Mouse (Mus musculus) heart, postnatal 0 days (tissue): ENCODE data around the gene Pptc7. TPM values are rescaled to one million over a fixed set of nuclear protein-coding genes. Genes with fewer than 3 reads are reported as not detected.

Experiments
- ATAC-seq: fragments of 200-750 bp; cut with Nextera tagmentation; 2 replicates; pipeline ENCODE4 v1.8.0; 2017; ENCODE audit warnings: low read depth, moderate number of reproducible peaks, moderate library complexity; ENCODE audit not compliant: insufficient read depth
- DNase-seq: peaks from one replicate; pipeline ENCODE4 v3.0.0-alpha.2; 2016; ENCODE audit warnings: low spot score
- H3K27ac ChIP-seq: fragments of 300-500 bp; sonication (generic); 2 replicates; pipeline ENCODE4 v1.5.1; 2014; ENCODE audit warnings: low read depth, mild to moderate bottlenecking
- H3K27me3 ChIP-seq: fragments of 300-500 bp; sonication (generic); 2 replicates; pipeline ENCODE4 v1.6.1; 2014; ENCODE audit warnings: low read length, mixed read lengths; ENCODE audit not compliant: control insufficient read depth, insufficient read depth
- H3K36me3 ChIP-seq: fragments of 300-500 bp; sonication (generic); replicated peaks from 2 replicates; pipeline ENCODE4 v1.6.1; 2014; ENCODE audit warnings: low read length, mixed read lengths; ENCODE audit not compliant: control insufficient read depth, insufficient read depth
- H3K4me1 ChIP-seq: fragments of 300-500 bp; sonication (generic); 2 replicates; pipeline ENCODE4 v1.6.1; 2014; ENCODE audit warnings: antibody characterized with exemption; ENCODE audit not compliant: control insufficient read depth, insufficient read depth
- H3K4me2 ChIP-seq: fragments of 300-500 bp; sonication (generic); 2 replicates; pipeline ENCODE4 v1.6.1; 2014; ENCODE audit warnings: low read depth, mild to moderate bottlenecking, low read length, moderate library complexity
- H3K4me3 ChIP-seq: fragments of 300-500 bp; sonication (generic); 2 replicates; pipeline ENCODE4 v1.5.1; 2014; ENCODE audit warnings: low read depth, low read length
- H3K9ac ChIP-seq: fragments of 300-500 bp; sonication (generic); replicated peaks from 2 replicates; pipeline ENCODE4 v1.6.1; 2014; ENCODE audit warnings: low read depth, low read length, mixed read lengths
- H3K9me3 ChIP-seq: fragments of 300-500 bp; sonication (generic); replicated peaks from 2 replicates; pipeline ENCODE4 v1.6.1; 2016; ENCODE audit warnings: low read length; ENCODE audit not compliant: control insufficient read depth
- CTCF ChIP-seq: IDR thresholded peaks from 2 replicates; pipeline ENCODE4 v1.5.1; 2016; ENCODE audit warnings: antibody characterized with exemption, control low read depth, low read depth
- EP300 ChIP-seq: IDR thresholded peaks from 2 replicates; pipeline ENCODE4 v1.6.1; 2016; ENCODE audit warnings: antibody characterized with exemption, low read depth
- WGBS: fragments of 180-500 bp; shearing (Covaris S2); extraction: QIAGEN DNeasy Blood & Tissue Kit; methylation state at CpG from one replicate; pipeline ENCODE4 v1.1.7; 2014; 5-methylcytosine and 5-hydroxymethylcytosine counted together
- polyA plus RNA-seq: library from polyadenylated mRNA; unstranded; fragments of >200 nt; fragmentation: Nextera tagmentation; extraction: Ambion mirVana; gene quantifications from 2 replicates; pipeline ENCODE4 v1.2.1, GENCODE M21; 2015
- total RNA-seq: library from RNA; depleted of rRNA; stranded (reverse); fragments of >200 nt; gene quantifications from 2 replicates; pipeline ENCODE4 v1.2.3, GENCODE M21; 2014; ENCODE audit warnings: low replicate concordance

Gene Pptc7
- total and polyA plus RNA-seq, 2 experiments from 2014 or later, result 20.5 to 33.9 TPM

- H3K27me3 ChIP-seq, result no peaks in the 10 kb centered on the region
- no peak overlapping the region for H3K27ac ChIP-seq
- H3K9ac ChIP-seq, result no peak overlapping the region
- no peak for TF ChIP-seq CTCF
- no peak for TF ChIP-seq EP300
- no peak overlapping the region for H3K4me3 ChIP-seq
- peak; percentile 55 for DNase-seq
- H3K9me3 ChIP-seq, result no peaks in the 10 kb centered on the region
- H3K4me2 ChIP-seq, result no peak overlapping the region
- WGBS, result 50% methylated on average over 11 of the region's 11 CpGs
- H3K4me1 ChIP-seq, result no peaks in the 10 kb centered on the region
- peak; percentile 78 for ATAC-seq
- H3K36me3 ChIP-seq, result peaks cover 28% of the 10 kb centered on the region; the same call in 1 of the 2 replicates
These were observed 36.6 kb upstream of the Pptc7 start for GRCm38 (mm10) chr5:122247529-122247928.

DNA sequence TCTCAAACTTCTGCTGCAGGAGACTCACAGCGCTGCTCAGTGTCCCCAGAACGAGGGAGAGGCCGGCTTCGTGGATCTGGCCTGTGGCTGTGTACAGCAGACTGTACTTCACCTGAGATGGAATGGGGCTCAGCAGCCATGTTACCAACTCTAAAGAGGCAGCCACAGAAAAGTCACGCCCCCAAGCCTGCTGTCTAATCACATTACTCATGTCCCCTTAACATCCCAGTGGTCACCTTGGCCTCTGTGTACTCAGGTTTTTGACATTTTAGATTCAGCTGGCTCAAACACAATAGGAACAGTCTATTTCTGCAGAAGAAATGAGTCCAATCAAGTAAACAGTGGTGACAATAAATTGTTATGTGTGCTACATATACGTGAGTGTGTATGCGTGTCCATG, 36.2 kb upstream of the Pptc7 start:
- no peaks in the 10 kb centered on the region for H3K9me3 ChIP-seq
- H3K4me1 ChIP-seq, result no peaks in the 10 kb centered on the region
- no peaks in the 10 kb centered on the region for H3K27me3 ChIP-seq
- no peak overlapping the region for H3K27ac ChIP-seq
- TF ChIP-seq CTCF (no peak), EP300 (no peak)
- H3K9ac ChIP-seq, result no peak overlapping the region
- no peak overlapping the region for H3K4me3 ChIP-seq
- ATAC-seq (peak; percentile 25; the same call in 1 of the 2 replicates), DNase-seq (no peak)
- H3K36me3 ChIP-seq, result peaks cover 28% of the 10 kb centered on the region; the same call in 1 of the 2 replicates
- 85% methylated on average over 7 of the region's 7 CpGs for WGBS
- H3K4me2 ChIP-seq, result no peak overlapping the region

DNA sequence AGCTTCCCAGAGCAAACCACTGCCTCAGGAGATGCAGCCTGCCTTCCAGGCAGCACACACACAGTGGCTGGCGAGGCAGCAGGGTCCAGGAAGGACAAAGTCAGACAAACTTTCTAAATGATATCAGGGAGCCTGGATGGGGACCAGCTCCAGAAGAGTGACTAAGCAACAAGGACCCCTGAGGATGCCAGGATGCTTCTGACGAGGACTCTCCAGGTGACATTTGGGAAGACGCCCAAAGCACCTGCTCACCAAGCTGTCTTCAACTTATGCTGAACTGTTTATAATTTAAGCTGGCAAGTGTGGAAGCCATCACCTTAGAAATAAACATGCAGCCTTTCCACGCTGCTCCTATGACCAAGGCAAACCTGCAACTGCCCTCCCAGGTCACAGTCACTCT, 34.9 kb upstream of the Pptc7 start:
- WGBS, result 85% methylated on average over 4 of the region's 4 CpGs
- Histone ChIP-seq H3K4me3 (no peak overlapping the region), H3K9me3 (no peaks in the 10 kb centered on the region), H3K9ac (no peak overlapping the region), H3K36me3 (peaks cover 31% of the 10 kb centered on the region), H3K27ac (no peak overlapping the region), H3K4me1 (no peaks in the 10 kb centered on the region), H3K27me3 (no peaks in the 10 kb centered on the region), H3K4me2 (no peak overlapping the region)
- DNase-seq, result no peak
- no peak for ATAC-seq
- TF ChIP-seq EP300 (no peak), CTCF (no peak)

- Histone ChIP-seq H3K9me3 (no peaks in the 10 kb centered on the region), H3K4me2 (no peak overlapping the region), H3K4me3 (no peak overlapping the region), H3K9ac (no peak overlapping the region), H3K27me3 (no peaks in the 10 kb centered on the region), H3K27ac (no peak overlapping the region), H3K36me3 (peaks cover 42% of the 10 kb centered on the region), H3K4me1 (no peaks in the 10 kb centered on the region)
- TF ChIP-seq CTCF (no peak), EP300 (no peak)
- no peak for DNase-seq
- ATAC-seq, result no peak
- 94% methylated on average over 17 of the region's 17 CpGs for WGBS
These were observed 32.1 kb upstream of the Pptc7 start for GRCm38 (mm10) chr5:122251895-122252606.

GRCm38 (mm10) chr5:122258027-122258741, 26.0 kb upstream of the Pptc7 start:
- H3K27me3 ChIP-seq, result no peaks in the 10 kb centered on the region

More at GRCm38 (mm10) chr5:122258027-122258741, 26.0 kb upstream of the Pptc7 start:
- no peak for ATAC-seq
- no peak for TF ChIP-seq CTCF
- TF ChIP-seq EP300, result no peak
- no peak overlapping the region for H3K9ac ChIP-seq
- no peak overlapping the region for H3K4me2 ChIP-seq
- DNase-seq, result no peak
- no peaks in the 10 kb centered on the region for H3K4me1 ChIP-seq
- H3K36me3 ChIP-seq, result peaks cover 57% of the 10 kb centered on the region
- H3K9me3 ChIP-seq, result no peaks in the 10 kb centered on the region
- H3K27ac ChIP-seq, result no peak overlapping the region
- 52% methylated on average over 6 of the region's 6 CpGs for WGBS
- H3K4me3 ChIP-seq, result no peak overlapping the region
